Mouse (Mus musculus) ES-E14 (cell line): ENCODE results near the gene A030005L19Rik. TPM values are rescaled to one million over a fixed set of nuclear protein-coding genes. Genes with fewer than 3 reads are reported as not detected.
"Not testable (repeated sequence)": the region's sequence is repeated elsewhere in the genome, so short reads cannot be mapped to it uniquely, and the experiment has no call there.

Source experiments
- DNase-seq: peaks from one replicate; pipeline ENCODE4 v3.0.0-alpha.2; 2013; ENCODE audit warnings: low read depth, low spot score
- H3K27ac ChIP-seq: 2 replicates; pipeline ENCODE4 v1.5.1; 2012; ENCODE audit warnings: low read depth, mild to moderate bottlenecking, low read length, moderate library complexity, mixed read lengths; ENCODE audit not compliant: poor library complexity, insufficient read depth, severe bottlenecking
- H3K36me3 ChIP-seq: 2 replicates; pipeline ENCODE4 v1.6.1; 2012; ENCODE audit warnings: mild to moderate bottlenecking, low read length, moderate library complexity, mixed read lengths; ENCODE audit not compliant: control insufficient read depth, poor library complexity, insufficient read depth, severe bottlenecking
- H3K4me1 ChIP-seq, 2 experiments: fragments of 150-350 bp in 1 of 2; sonication (generic) in 1 of 2; 2 replicates each; pipeline ENCODE4 v1.6.1; 2012; ENCODE audit warnings: low read length in 2 of 2, mild to moderate bottlenecking in 1 of 2, mixed read lengths in 1 of 2; ENCODE audit not compliant: control insufficient read depth in 2 of 2, insufficient read depth in 2 of 2, poor library complexity in 1 of 2
- H3K4me3 ChIP-seq, 2 experiments: fragments of 150-350 bp in 1 of 2; sonication (generic) in 1 of 2; 2 replicates each; pipeline ENCODE4 v1.5.1; 2012; ENCODE audit warnings: low read length in 2 of 2, low read depth in 1 of 2, mild to moderate bottlenecking in 1 of 2, mixed read lengths in 1 of 2; ENCODE audit not compliant: insufficient read depth in 1 of 2, poor library complexity in 1 of 2, severe bottlenecking in 1 of 2
- H3K9ac ChIP-seq: 2 replicates; pipeline ENCODE4 v1.6.1; 2012; ENCODE audit warnings: low read depth, mild to moderate bottlenecking, low read length, mixed read lengths; ENCODE audit not compliant: poor library complexity, insufficient read depth, severe bottlenecking
- H3K9me3 ChIP-seq: fragments of 150-350 bp; sonication (generic); 2 replicates; pipeline ENCODE4 v1.6.1; 2012; ENCODE audit warnings: low read depth, mild to moderate bottlenecking, low read length; ENCODE audit not compliant: control insufficient read depth, insufficient read depth
- CHD2 ChIP-seq: IDR thresholded peaks from 2 replicates; pipeline ENCODE4 v1.6.1; 2014; ENCODE audit warnings: mild to moderate bottlenecking, low read depth, low read length, inconsistent platforms
- HCFC1 ChIP-seq: IDR thresholded peaks from 2 replicates; pipeline ENCODE4 v1.6.1; 2012; ENCODE audit warnings: low read length, inconsistent platforms, borderline replicate concordance; ENCODE audit not compliant: insufficient read depth
- MAFK ChIP-seq: IDR thresholded peaks from 2 replicates; pipeline ENCODE4 v1.6.1; 2014; ENCODE audit warnings: mild to moderate bottlenecking, low read depth, low read length, inconsistent platforms; ENCODE audit not compliant: insufficient read depth
- ZC3H11A ChIP-seq: IDR thresholded peaks from 2 replicates; pipeline ENCODE4 v1.6.1; 2012; ENCODE audit warnings: low read depth, mild to moderate bottlenecking, inconsistent platforms, low read length, borderline replicate concordance
- ZNF384 ChIP-seq: IDR thresholded peaks from 2 replicates; pipeline ENCODE4 v1.6.1; 2012; ENCODE audit warnings: low read depth, low read length, inconsistent platforms
- in situ Hi-C, 2 experiments: fragments of 600-800 bp; cut with MboI; formaldehyde crosslinking; loops; one replicate each; pipeline ENCODE4 v1.15.1; 2025; ENCODE audit warnings: low sequenced_read_pairs in 2 of 2, inconsistent platforms in 1 of 2; ENCODE audit not compliant: unreplicated experiment in 2 of 2
- total RNA-seq: library from RNA; depleted of rRNA; stranded (reverse); fragments of 300-350 nt; gene quantifications from 2 replicates; pipeline ENCODE4 v1.2.3, GENCODE M21; 2012

A030005L19Rik gene
- total RNA-seq, 1 experiment, result 0.80 TPM

DNA sequence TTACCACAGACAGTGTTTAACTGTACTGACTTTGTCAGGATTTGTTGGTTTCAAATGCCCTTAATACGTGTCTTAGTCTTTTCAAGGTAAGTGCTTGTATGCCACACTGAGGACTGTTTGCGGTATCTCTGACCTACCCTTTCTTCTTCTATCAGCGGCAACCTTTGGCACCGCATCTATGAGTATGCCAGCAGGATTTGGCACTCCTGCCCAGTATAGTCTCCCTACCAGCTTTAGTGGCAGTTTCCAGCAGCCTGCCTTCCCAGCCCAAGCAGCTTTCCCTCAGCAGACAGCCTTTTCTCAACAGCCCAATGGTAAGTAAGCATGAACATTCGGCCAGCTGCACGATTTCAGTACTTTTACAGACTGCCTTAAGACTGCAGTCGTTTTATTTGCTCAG is 19.9 kb upstream of the A030005L19Rik start:
- in situ Hi-C loops, result no loop called here
- H3K36me3 ChIP-seq, result peaks cover 9% of the 10 kb centered on the region
- H3K27ac ChIP-seq, result no peak overlapping the region
- no peaks in the 10 kb centered on the region for H3K4me1 ChIP-seq
- no peak for TF ChIP-seq HCFC1
- no peak for TF ChIP-seq MAFK
- TF ChIP-seq ZNF384, result no peak
- TF ChIP-seq CHD2, result no peak
- no peak for TF ChIP-seq ZC3H11A
- no peak overlapping the region for H3K9ac ChIP-seq
- DNase-seq, result no peak
- H3K9me3 ChIP-seq, result no peaks in the 10 kb centered on the region
- H3K4me3 ChIP-seq, result no peak overlapping the region

DNA sequence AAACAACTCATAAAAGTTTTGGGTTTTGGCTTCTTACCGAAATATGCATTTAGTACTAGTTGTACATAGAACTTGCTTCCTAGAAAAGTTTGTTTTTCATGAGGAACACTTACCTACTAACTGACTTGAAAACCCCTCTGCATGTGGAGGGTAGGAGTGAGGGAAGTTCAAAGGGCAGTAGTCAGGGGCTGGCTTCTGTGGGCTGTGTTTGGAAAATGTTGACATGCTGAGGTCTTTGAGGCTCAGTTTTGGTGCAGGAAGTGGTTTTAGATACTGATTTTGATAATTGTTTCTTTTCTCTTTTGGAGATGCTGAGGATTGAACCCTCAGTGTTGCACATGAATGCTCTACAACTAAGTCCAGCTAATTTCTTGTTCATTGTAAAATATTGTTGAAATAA is 12.6 kb upstream of the A030005L19Rik start:
- in situ Hi-C loops, result no loop called here

DNA sequence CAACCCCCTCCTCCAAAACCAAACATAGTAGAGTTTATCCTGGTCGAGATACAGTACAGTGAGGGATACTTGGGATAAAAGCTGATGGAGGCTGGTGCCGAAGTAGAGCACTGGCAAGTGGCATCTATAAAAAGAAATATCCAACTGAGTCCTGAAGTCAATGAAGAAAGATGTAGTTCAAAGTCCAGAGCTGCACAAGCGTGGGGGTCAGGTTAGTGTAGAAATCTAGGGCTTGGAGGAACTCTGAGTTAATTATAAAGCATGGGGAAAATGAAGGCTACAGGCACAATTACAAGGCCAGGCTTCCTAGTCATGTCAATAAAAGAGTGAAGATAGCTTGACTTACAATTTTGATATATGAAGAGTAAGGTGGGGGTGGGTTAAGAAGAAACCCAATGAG is 11.9 kb upstream of the A030005L19Rik start:
- Histone ChIP-seq H3K9me3 (no peaks in the 10 kb centered on the region), H3K9ac (no peak overlapping the region), H3K36me3 (peaks cover 11% of the 10 kb centered on the region), H3K4me3 (no peak overlapping the region), H3K4me1 (no peaks in the 10 kb centered on the region), H3K27ac (no peak overlapping the region)
- DNase-seq, result no peak
- TF ChIP-seq MAFK (no peak), ZNF384 (no peak), HCFC1 (no peak), CHD2 (no peak), ZC3H11A (no peak)
- in situ Hi-C loops, result no loop called here

More for the DNA sequence above, 12.6 kb upstream of the A030005L19Rik start:
- DNase-seq, result no peak
- TF ChIP-seq CHD2 (no peak), MAFK (no peak), ZC3H11A (no peak), ZNF384 (no peak), HCFC1 (no peak)
- no peaks in the 10 kb centered on the region for H3K4me1 ChIP-seq
- H3K9me3 ChIP-seq, result no peaks in the 10 kb centered on the region
- no peak overlapping the region for H3K9ac ChIP-seq
- H3K4me3 ChIP-seq, result no peak overlapping the region
- H3K36me3 ChIP-seq, result peaks cover 11% of the 10 kb centered on the region
- H3K27ac ChIP-seq, result no peak overlapping the region

DNA sequence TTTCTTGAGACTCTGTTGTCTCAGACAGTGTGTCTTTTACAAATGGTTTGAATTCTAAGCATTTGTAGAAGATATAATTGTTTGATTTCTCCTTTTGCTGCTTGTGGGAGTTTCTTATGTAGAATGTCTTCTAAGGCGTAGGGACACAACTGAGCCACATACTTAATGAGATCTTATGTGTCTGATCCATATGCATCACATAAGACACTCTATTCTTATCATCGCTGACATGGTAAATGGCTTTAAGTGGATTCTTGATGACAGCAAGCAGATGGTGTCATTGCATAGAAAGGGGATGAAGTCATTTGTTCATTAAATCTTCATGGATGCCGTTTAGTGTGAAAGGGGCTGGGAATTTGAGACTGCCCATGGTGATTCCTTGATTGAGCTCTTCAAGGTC is 7.2 kb upstream of the A030005L19Rik start:
- Histone ChIP-seq H3K36me3 (peaks cover 5% of the 10 kb centered on the region; the same call in 1 of the 2 replicates), H3K4me3 (no peak overlapping the region), H3K4me1 (no peaks in the 10 kb centered on the region), H3K9ac (no peak overlapping the region), H3K9me3 (no peaks in the 10 kb centered on the region), H3K27ac (no peak overlapping the region)
- no peak for DNase-seq
- in situ Hi-C loops, result no loop called here
- TF ChIP-seq MAFK (no peak), CHD2 (no peak), ZNF384 (no peak)

DNA sequence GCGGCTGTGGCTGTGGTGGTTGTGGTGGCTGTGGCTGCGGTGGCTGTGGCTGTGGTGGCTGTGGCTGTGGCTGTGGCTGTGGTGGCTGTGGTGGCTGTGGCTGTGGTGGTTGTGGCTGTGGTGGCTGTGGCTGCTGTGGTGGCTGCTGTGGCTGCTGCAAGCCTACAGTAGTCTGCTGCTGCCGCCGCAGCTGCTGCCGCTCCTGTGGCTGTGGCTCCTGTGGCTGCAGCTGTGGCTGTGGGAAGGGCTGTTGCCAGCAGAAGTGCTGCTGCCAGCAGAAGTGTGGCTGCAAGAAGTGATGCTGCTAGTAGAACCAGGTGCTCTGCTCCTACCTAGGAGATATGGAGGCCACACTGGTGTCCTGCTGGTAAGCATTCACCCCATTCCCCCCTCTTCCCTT is 309 bp downstream of the A030005L19Rik start:
- in situ Hi-C loops, result not testable (repeated sequence)

More for the DNA sequence above, 309 bp downstream of the A030005L19Rik start:
- not testable (repeated sequence) for H3K4me3 ChIP-seq, H3K36me3 ChIP-seq, H3K27ac ChIP-seq, H3K9me3 ChIP-seq, DNase-seq, H3K9ac ChIP-seq, H3K4me1 ChIP-seq
